Mouse (Mus musculus) R1 (cell line): ENCODE measurements at regions not wholly inside any gene's neighbourhood (a gene's known extent, or its start where the extent isn't known, plus 50 kb on each side); places are given as distances from the start of the nearest gene placed in this dataset.

Source experiments
- DNase-seq: peaks from one replicate; pipeline ENCODE4 v3.0.0-alpha.2; 2018; ENCODE audit warnings: low read depth, low spot score

DNA sequence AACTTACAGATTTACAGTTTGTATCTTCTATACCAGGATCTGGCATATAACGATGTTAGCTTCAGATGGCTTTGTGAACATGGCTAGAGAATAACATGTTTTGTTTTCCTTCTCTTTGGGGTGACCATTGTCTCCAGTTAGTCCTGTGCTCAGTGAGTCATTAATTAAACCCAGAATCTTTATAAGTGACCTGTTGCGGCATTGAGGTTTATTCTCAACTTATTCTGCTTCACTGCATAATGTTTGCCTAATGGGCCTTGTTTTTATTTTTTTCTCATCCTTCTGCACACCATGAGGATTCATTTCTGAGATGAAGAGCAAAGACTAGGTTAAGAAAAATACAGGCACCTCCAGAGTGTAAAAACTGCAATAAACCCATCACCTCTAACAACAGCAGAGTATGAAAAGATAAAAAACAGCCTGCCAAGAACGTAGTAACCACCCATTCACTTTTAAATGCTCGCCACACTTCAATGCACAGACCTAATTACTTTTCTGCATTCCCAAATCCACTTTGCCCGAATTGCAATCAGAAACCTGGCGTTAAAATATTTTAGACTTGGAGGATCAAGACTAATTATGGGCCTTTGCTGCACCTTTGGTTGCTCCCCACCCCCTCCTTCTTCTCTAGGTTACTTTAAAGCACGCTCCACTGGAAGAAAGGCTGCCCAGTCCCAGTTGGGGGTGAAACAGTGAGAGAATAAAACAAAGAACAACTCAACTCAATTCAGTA lies 381.5 kb upstream of the Nr2f1 start:
- DNase-seq = peak; percentile 3

GRCm38 (mm10) chr13:78577497-78577896 lies 377.9 kb upstream of the Nr2f1 start:
- DNase-seq = no peak

- peak; percentile 33 for DNase-seq
Observed at GRCm38 (mm10) chr13:78576300-78577296, 377.0 kb upstream of the Nr2f1 start.

GRCm38 (mm10) chr13:78571093-78571492 lies 371.5 kb upstream of the Nr2f1 start:
- no peak for DNase-seq

DNA sequence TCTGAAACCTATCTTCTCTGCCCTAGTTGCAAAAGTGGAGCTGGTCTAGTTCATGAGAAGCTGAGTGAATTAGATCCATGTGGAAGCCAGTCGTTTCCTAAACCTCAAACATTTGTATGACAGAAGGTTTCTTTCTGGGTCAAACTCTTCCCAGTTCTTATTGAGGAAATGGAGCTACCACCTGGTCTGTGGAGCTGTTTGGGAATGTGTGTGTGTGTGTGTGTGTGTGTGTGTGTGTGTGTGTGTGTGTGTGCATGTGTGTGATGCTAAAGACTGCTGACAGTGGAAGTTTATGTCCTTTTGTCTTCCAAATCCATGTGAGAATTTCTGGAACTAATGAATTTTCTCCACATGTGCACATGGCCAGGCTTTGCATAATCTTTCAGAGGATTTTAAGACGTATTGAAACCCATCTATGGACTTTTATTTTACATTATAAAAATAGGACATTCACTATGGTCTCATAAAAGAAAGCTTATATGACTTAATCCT lies 324.9 kb upstream of the Nr2f1 start:
- DNase-seq = no peak

GRCm38 (mm10) chr13:78520771-78521170 lies 321.2 kb upstream of the Nr2f1 start:
- DNase-seq = no peak

GRCm38 (mm10) chr13:78520186-78520585 lies 320.6 kb upstream of the Nr2f1 start:
- no peak for DNase-seq

DNA sequence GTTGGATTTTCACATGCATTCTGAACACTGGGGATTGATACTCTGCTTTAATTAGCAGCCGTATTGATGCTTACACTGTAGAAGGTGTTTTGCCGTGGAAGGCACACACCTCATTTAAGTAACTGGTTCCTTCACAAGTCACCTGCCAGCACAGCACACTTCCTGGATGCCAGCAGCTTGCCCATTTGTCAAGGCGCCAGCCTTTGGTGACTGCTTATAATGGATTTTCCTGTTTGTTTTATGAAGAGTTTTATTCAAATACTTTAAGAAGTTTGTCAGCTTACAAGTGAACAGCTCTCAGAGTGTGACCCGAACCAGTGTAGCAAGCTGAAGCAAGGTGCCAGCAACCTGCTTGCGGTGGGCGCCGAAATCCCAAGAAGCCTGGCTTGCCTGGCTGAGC lies 301.0 kb upstream of the Nr2f1 start:
- no peak for DNase-seq

DNA sequence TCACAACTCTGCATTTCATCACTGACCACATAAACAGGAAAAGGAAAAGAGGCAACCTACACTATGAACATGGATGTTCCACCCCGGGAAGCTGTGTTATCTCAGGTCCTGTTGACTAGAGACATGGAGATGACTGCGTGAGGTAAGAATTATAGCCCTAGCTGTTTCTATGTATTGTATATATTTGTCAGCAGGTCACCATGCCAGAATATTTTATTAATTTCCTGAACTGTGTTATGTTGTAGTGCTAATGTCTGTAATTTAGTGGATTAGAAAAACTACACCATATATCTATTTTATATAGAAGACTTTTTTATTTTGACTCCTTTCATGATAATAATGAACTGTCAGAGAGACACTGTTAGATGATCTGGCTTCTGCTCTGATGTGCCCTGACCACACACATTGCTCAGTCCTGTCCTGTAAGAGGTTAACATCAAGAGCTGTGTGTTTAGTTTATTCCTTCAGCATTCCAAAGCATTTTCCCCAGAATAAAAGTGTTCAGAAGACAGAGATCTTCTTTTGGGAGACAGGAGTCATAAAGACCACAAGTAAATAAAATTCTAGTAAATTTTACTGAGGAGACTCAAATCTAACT lies 284.3 kb upstream of the Nr2f1 start:
- DNase-seq = no peak

GRCm38 (mm10) chr13:78482929-78483759 lies 283.6 kb upstream of the Nr2f1 start:
- no peak for DNase-seq

DNA sequence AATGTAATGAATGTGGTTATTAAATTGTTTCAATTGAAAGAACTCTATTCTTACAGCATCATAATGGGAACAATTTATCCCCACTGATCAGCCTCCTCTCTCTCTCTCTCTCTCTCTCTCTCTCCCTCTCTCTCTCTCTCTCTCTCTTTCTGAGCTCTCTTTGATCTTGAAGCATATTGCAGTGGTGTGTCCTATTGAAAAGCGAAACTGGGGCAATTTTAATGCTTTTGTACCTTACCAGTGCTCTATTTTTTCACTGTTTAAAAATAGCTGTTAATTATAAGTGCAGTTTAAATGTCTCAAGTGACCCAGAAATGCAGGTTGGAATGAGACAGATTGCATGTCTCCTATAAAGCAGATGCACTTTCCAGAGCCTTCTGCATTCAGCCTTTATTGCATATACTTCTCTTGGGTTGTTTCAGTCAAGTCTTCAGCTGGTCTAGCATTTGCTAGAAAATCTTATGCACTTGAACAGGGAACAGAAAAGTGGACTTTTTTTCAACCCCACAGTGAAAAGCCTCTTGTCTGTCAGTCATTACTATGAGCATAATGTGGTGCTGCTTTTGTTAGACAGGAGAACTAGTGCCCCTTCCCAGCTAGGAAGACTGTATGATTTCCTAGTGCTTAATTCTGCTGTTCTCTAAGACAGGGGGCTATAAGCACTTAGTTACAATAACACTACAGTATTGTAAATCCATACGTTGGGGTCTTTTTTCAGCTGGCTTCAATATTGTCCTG lies 251.9 kb upstream of the Nr2f1 start:
- no peak for DNase-seq

DNA sequence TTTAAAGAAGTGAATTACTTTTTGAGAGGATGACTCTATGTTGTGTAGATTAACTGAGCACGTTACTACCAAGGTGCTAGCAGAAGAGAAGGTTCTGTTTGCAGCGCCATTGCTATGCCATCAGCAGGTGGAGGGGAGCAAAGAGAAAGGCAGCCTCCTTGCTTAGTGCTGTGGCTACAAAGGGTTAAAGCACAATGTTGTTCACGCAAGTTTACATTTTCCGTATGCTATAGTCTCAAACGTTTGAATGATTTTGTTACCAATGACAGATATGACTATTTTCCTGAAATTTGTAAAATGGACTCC lies 247.1 kb upstream of the Nr2f1 start:
- no peak for DNase-seq

GRCm38 (mm10) chr13:78445891-78446725 lies 246.6 kb upstream of the Nr2f1 start:
- DNase-seq = no peak

DNA sequence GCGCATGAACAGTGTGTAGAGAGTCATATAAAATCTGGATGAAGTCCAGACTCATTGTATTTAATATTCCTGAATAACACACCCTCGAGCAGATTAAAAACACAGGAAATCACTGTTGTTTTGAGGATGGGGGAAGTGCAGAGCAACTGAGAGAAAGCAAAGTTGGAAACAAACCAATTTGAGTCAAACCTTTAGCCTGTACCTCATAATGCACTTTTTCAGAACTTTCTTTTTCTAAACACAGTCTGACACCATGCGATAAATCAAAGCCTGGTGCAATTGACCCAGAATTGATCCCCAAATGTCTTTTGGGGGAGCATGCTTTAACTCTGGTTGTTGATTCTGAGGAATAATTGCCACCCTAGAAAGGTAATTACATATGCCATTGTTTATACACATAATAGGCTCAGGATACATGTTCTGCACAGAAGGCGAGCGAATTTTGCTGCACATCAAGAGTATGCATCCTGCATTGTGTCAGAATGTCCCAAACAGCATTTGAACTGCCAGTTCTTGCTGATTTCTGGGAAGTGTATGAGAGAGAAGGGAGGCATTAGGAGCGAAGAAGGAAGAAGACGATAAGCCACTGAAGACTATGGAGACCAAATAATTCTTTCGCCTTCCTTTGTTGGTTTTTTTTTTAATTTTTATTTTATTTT lies 245.3 kb upstream of the Nr2f1 start:
- DNase-seq = no peak

GRCm38 (mm10) chr13:78428469-78428868 lies 228.9 kb upstream of the Nr2f1 start:
- no peak for DNase-seq

GRCm38 (mm10) chr13:78428084-78428445 lies 228.5 kb upstream of the Nr2f1 start:
- DNase-seq = no peak

GRCm38 (mm10) chr13:78427141-78428083 lies 227.9 kb upstream of the Nr2f1 start:
- peak; percentile 91 for DNase-seq

GRCm38 (mm10) chr13:78426306-78426921 lies 226.9 kb upstream of the Nr2f1 start:
- no peak for DNase-seq
